15 mouse cellular contexts compared by ENCODE assay signal in genomic region chr4:31627053-31627452, GRCm38 (mm10).
DNase-seq lines count a peak whose midpoint lies in the region; TF ChIP-seq lines count a peak whose summit lies in the region.
"Had no signal": no experiment of that assay in that cellular context is flagged by ENCODE, and none has a peak within 500 bp of the region (broad histone marks: within the 10 kb centered on the region; RNA-seq: fewer than 3 reads in every experiment).

No protein-coding gene starts in this region.

- no peak overlapping the region for H3K4me3 ChIP-seq in layer of hippocampus, adult 2 months
- H3K4me3 ChIP-seq: embryonic facial prominence, embryonic 12.5 days; gastrocnemius, adult 2 months; kidney, embryonic 15.5 days; liver, embryonic 13.5 days; stomach, embryonic 15.5 days had no signal

- H3K27ac ChIP-seq in layer of hippocampus, adult 2 months, result no peak overlapping the region
- H3K27ac ChIP-seq: embryonic facial prominence, embryonic 12.5 days; gastrocnemius, adult 2 months; kidney, embryonic 15.5 days; liver, embryonic 13.5 days; stomach, embryonic 15.5 days had no signal

- intact Hi-C loops in left cerebral cortex, postnatal 4 days (cut with DNase I), result no loop called here

- TF ChIP-seq CTCF in layer of hippocampus, adult 2 months (conservative IDR thresholded peaks at IDR 0.05), result no peak

- peak; percentile 27 for DNase-seq in embryo, embryonic 10.5 days (ENCODE audit: low spot score)
- no peak for DNase-seq in embryo, embryonic 10 days (ENCODE audit: low spot score)
- peak; percentile 50 for DNase-seq in heart, postnatal 4 days
- no peak for DNase-seq in heart, adult 9 months (ENCODE audit: low spot score in 2 of 2)
- peak; percentile 19 to 55 for DNase-seq in layer of hippocampus, adult 2 months (ENCODE audit: low spot score in 2 of 2)
- DNase-seq in layer of hippocampus, adult 9-10 months (ENCODE audit: low spot score), result no peak
- DNase-seq in layer of hippocampus, adult 9-11 months, result peak; percentile 11
- no peak for DNase-seq in left cerebral cortex, postnatal 4 days
- DNase-seq: adrenal gland, postnatal 25 days; cerebellum, postnatal 10 days; gastrocnemius, adult 2 months; liver, embryonic 13.5 days had no signal

Comparison
In these comparisons a context has a peak if more than half of its experiments do, and no peak if none do; other contexts are left out.
1. DNase-seq: peak in embryo, embryonic 10.5 days (single experiment), heart, postnatal 4 days (single experiment), layer of hippocampus, adult 2 months (2 of 2) and layer of hippocampus, adult 9-11 months (single experiment); none in embryo, embryonic 10 days (single experiment), heart, adult 9 months (0 of 2), layer of hippocampus, adult 9-10 months (single experiment) and left cerebral cortex, postnatal 4 days (single experiment).